8 mouse cellular contexts compared by ENCODE assay signal in genomic region chr13:22005605-22006333, GRCm38 (mm10). TPM values are rescaled to one million over a fixed set of nuclear protein-coding genes. Genes with fewer than 3 reads are reported as not detected.
DNase-seq lines count a peak whose midpoint lies in the region; ATAC-seq lines count a peak whose summit lies in the region.

No protein-coding gene starts in this region.

- peak; percentile 81 for ATAC-seq in embryonic facial prominence, embryonic 11.5 days (replicated peaks; ENCODE audit: insufficient number of reproducible peaks, low FRiP score, low TSS enrichment, low read depth)
- ATAC-seq in hindbrain, embryonic 14.5 days (ENCODE audit: low FRiP score): peak; percentile 79
- peak; percentile 80 for ATAC-seq in liver, embryonic 16.5 days (ENCODE audit: low read depth)
- peak; percentile 75 for ATAC-seq in neural tube, embryonic 11.5 days (ENCODE audit: insufficient read depth, low FRiP score, low TSS enrichment)

- H3K9ac ChIP-seq in embryonic facial prominence, embryonic 11.5 days (replicated peaks; ENCODE audit: low read length): peak overlapping the region; percentile 44
- H3K9ac ChIP-seq in hindbrain, embryonic 14.5 days: peak overlapping the region; percentile 42; the same call in 1 of the 2 replicates
- H3K9ac ChIP-seq in liver, embryonic 16.5 days (ENCODE audit: low read depth, low read length): peak overlapping the region; percentile 36; the same call in 1 of the 2 replicates
- H3K9ac ChIP-seq in neural tube, embryonic 11.5 days (ENCODE audit: low read length): 0 out of 2 replicates have a peak overlapping the region, but pooled peaks have one; percentile 23

- peaks cover 78% of the 10 kb centered on the region for H3K27me3 ChIP-seq in embryonic facial prominence, embryonic 11.5 days (ENCODE audit: control insufficient read depth, insufficient read depth, low read length)
- peaks cover 100% of the 10 kb centered on the region for H3K27me3 ChIP-seq in hindbrain, embryonic 14.5 days (ENCODE audit: control insufficient read depth, insufficient read depth, low read length)
- peaks cover 86% of the 10 kb centered on the region for H3K27me3 ChIP-seq in liver, embryonic 16.5 days (ENCODE audit: control insufficient read depth, insufficient read depth, low read depth, low read length)
- peaks cover 98% of the 10 kb centered on the region for H3K27me3 ChIP-seq in neural tube, embryonic 11.5 days (ENCODE audit: control insufficient read depth, insufficient read depth, low read length)

- peak; percentile 52 to 54 for DNase-seq in cerebellum, postnatal 25 days
- DNase-seq in cerebellum, adult 8-10 months: no peak
- DNase-seq in CD4-positive helper T cell, adult 2 months (ENCODE audit: low read depth, low spot score): peak; percentile 86
- peak; percentile 50 for DNase-seq in embryonic facial prominence, embryonic 11.5 days (ENCODE audit: low spot score)
- no peak for DNase-seq in hindbrain, embryonic 14.5 days (ENCODE audit: low spot score)
- peak; percentile 65 for DNase-seq in neural tube, embryonic 11.5 days (ENCODE audit: low spot score)
- no peak for DNase-seq in adipocyte (ENCODE audit: low spot score)

- H3K4me2 ChIP-seq in embryonic facial prominence, embryonic 11.5 days (ENCODE audit: low read depth, low read length): peak overlapping the region; percentile 91
- H3K4me2 ChIP-seq in hindbrain, embryonic 14.5 days (replicated peaks): peak overlapping the region; percentile 79
- peak overlapping the region; percentile 84 for H3K4me2 ChIP-seq in liver, embryonic 16.5 days (ENCODE audit: low read depth, low read length)
- H3K4me2 ChIP-seq in neural tube, embryonic 11.5 days (ENCODE audit: low read depth): peak overlapping the region; percentile 79

- no peaks in the 10 kb centered on the region for H3K9me3 ChIP-seq in embryonic facial prominence, embryonic 11.5 days (replicated peaks; ENCODE audit: control insufficient read depth, low read length)
- H3K9me3 ChIP-seq in hindbrain, embryonic 14.5 days (ENCODE audit: control insufficient read depth, low read length): no peaks in the 10 kb centered on the region
- H3K9me3 ChIP-seq in liver, embryonic 16.5 days (replicated peaks; ENCODE audit: control insufficient read depth, low read length): no peaks in the 10 kb centered on the region
- no peaks in the 10 kb centered on the region for H3K9me3 ChIP-seq in neural tube, embryonic 11.5 days (ENCODE audit: control insufficient read depth, low read length)

- WGBS in embryonic facial prominence, embryonic 11.5 days: under 1% methylated on average over 45 of the region's 45 CpGs
- under 1% methylated on average over 45 of the region's 45 CpGs for WGBS in hindbrain, embryonic 14.5 days
- under 1% methylated on average over 45 of the region's 45 CpGs for WGBS in liver, embryonic 16.5 days (ENCODE audit: insufficient replicate concordance)
- WGBS in neural tube, embryonic 11.5 days: under 1% methylated on average over 45 of the region's 45 CpGs

- H3K36me3 ChIP-seq in embryonic facial prominence, embryonic 11.5 days (replicated peaks; ENCODE audit: control insufficient read depth, insufficient read depth, low read depth, low read length): no peaks in the 10 kb centered on the region
- no peaks in the 10 kb centered on the region for H3K36me3 ChIP-seq in hindbrain, embryonic 14.5 days (replicated peaks; ENCODE audit: control insufficient read depth, insufficient read depth)
- H3K36me3 ChIP-seq in liver, embryonic 16.5 days (ENCODE audit: control insufficient read depth, insufficient read depth): no peaks in the 10 kb centered on the region
- H3K36me3 ChIP-seq in neural tube, embryonic 11.5 days (ENCODE audit: control insufficient read depth, insufficient read depth, low read length): no peaks in the 10 kb centered on the region

- no peak overlapping the region for H3K27ac ChIP-seq in embryonic facial prominence, embryonic 11.5 days (replicated peaks; ENCODE audit: low read depth, low read length)
- no peak overlapping the region for H3K27ac ChIP-seq in hindbrain, embryonic 14.5 days
- 0 out of 2 replicates have a peak overlapping the region, but pooled peaks have one; percentile 42 for H3K27ac ChIP-seq in liver, embryonic 16.5 days (ENCODE audit: low read length)
- H3K27ac ChIP-seq in neural tube, embryonic 11.5 days (ENCODE audit: low read depth, low read length): no peak overlapping the region

- H3K4me1 ChIP-seq in embryonic facial prominence, embryonic 11.5 days (ENCODE audit: control insufficient read depth, insufficient read depth, low read length): 0 out of 2 replicates have a peak, but pooled peaks cover 3% of the 10 kb centered on the region
- H3K4me1 ChIP-seq in hindbrain, embryonic 14.5 days (replicated peaks; ENCODE audit: control insufficient read depth, insufficient read depth, low read length): peaks cover 15% of the 10 kb centered on the region
- peaks cover 15% of the 10 kb centered on the region for H3K4me1 ChIP-seq in liver, embryonic 16.5 days (ENCODE audit: control insufficient read depth, low read depth, low read length)
- peaks cover 14% of the 10 kb centered on the region for H3K4me1 ChIP-seq in neural tube, embryonic 11.5 days (ENCODE audit: control insufficient read depth, insufficient read depth, low read length)

- peak overlapping the region; percentile 47 for H3K4me3 ChIP-seq in embryonic facial prominence, embryonic 11.5 days (ENCODE audit: low read depth, low read length)
- H3K4me3 ChIP-seq in hindbrain, embryonic 14.5 days (replicated peaks; ENCODE audit: low read length): peak overlapping the region; percentile 35
- peak overlapping the region; percentile 63 for H3K4me3 ChIP-seq in liver, embryonic 16.5 days (ENCODE audit: low read depth, low read length)
- peak overlapping the region; percentile 44 for H3K4me3 ChIP-seq in neural tube, embryonic 11.5 days (ENCODE audit: low read depth, low read length)

RNA-seq across cellular contexts. Expression of gene Prss16, which starts 3.8 kb away (rescaled TPM):
- polyA plus RNA-seq in embryonic facial prominence, embryonic 11.5 days (2014; fragmentation: Nextera tagmentation; extraction: Ambion mirVana): 0.25 and 0.50 TPM in 2 replicates
- not detected in 2 replicates for polyA plus RNA-seq in hindbrain, embryonic 14.5 days (2014; fragmentation: Nextera tagmentation; extraction: Ambion mirVana)
- 0.54 and 0.72 TPM in 2 replicates for polyA plus RNA-seq in liver, embryonic 16.5 days (2015; fragmentation: Nextera tagmentation; extraction: Ambion mirVana)
- 0.21 and 0.27 TPM in 2 replicates for polyA plus RNA-seq in neural tube, embryonic 11.5 days (2014; fragmentation: Nextera tagmentation; extraction: Ambion mirVana)

RNA-seq across cellular contexts. Expression of gene Pom121l2, which starts 24.8 kb away (rescaled TPM):
- polyA plus RNA-seq in embryonic facial prominence, embryonic 11.5 days (2014; fragmentation: Nextera tagmentation; extraction: Ambion mirVana): 0.24 TPM in 1 of 2 replicates, not detected in the other
- polyA plus RNA-seq in hindbrain, embryonic 14.5 days (2014; fragmentation: Nextera tagmentation; extraction: Ambion mirVana): not detected in 2 replicates
- polyA plus RNA-seq in liver, embryonic 16.5 days (2015; fragmentation: Nextera tagmentation; extraction: Ambion mirVana): not detected in 2 replicates
- 0.16 and 0.19 TPM in 2 replicates for polyA plus RNA-seq in neural tube, embryonic 11.5 days (2014; fragmentation: Nextera tagmentation; extraction: Ambion mirVana)

RNA-seq across cellular contexts. Expression of gene Hist1h2ah, which starts 29.6 kb away (rescaled TPM):
- polyA plus RNA-seq in embryonic facial prominence, embryonic 11.5 days (2014; fragmentation: Nextera tagmentation; extraction: Ambion mirVana): 4.2 and 20.5 TPM in 2 replicates
- polyA plus RNA-seq in hindbrain, embryonic 14.5 days (2014; fragmentation: Nextera tagmentation; extraction: Ambion mirVana): 8.0 TPM in 1 of 2 replicates, not detected in the other
- 13.7 and 18.8 TPM in 2 replicates for polyA plus RNA-seq in liver, embryonic 16.5 days (2015; fragmentation: Nextera tagmentation; extraction: Ambion mirVana)
- polyA plus RNA-seq in neural tube, embryonic 11.5 days (2014; fragmentation: Nextera tagmentation; extraction: Ambion mirVana): 6.6 and 16.2 TPM in 2 replicates

RNA-seq across cellular contexts. Expression of gene Hist1h2bk, which starts 29.9 kb away (rescaled TPM):
- polyA plus RNA-seq in embryonic facial prominence, embryonic 11.5 days (2014; fragmentation: Nextera tagmentation; extraction: Ambion mirVana): 15.9 and 24.3 TPM in 2 replicates
- polyA plus RNA-seq in hindbrain, embryonic 14.5 days (2014; fragmentation: Nextera tagmentation; extraction: Ambion mirVana): 1.5 and 1.6 TPM in 2 replicates
- 2.9 and 4.7 TPM in 2 replicates for polyA plus RNA-seq in liver, embryonic 16.5 days (2015; fragmentation: Nextera tagmentation; extraction: Ambion mirVana)
- 6.2 and 10.8 TPM in 2 replicates for polyA plus RNA-seq in neural tube, embryonic 11.5 days (2014; fragmentation: Nextera tagmentation; extraction: Ambion mirVana)

RNA-seq across cellular contexts. Expression of gene Hist1h4i, which starts 35.4 kb away (rescaled TPM):
- 31.9 and 34.5 TPM in 2 replicates for polyA plus RNA-seq in embryonic facial prominence, embryonic 11.5 days (2014; fragmentation: Nextera tagmentation; extraction: Ambion mirVana)
- polyA plus RNA-seq in hindbrain, embryonic 14.5 days (2014; fragmentation: Nextera tagmentation; extraction: Ambion mirVana): 6.0 and 6.2 TPM in 2 replicates
- 47.5 and 58.3 TPM in 2 replicates for polyA plus RNA-seq in liver, embryonic 16.5 days (2015; fragmentation: Nextera tagmentation; extraction: Ambion mirVana)
- 25.5 and 29.2 TPM in 2 replicates for polyA plus RNA-seq in neural tube, embryonic 11.5 days (2014; fragmentation: Nextera tagmentation; extraction: Ambion mirVana)

Comparison
In these comparisons a context has a peak if more than half of its experiments do, and no peak if none do; other contexts are left out.
1. DNase-seq: peak in cerebellum, postnatal 25 days (2 of 2), CD4-positive helper T cell, adult 2 months (single experiment), embryonic facial prominence, embryonic 11.5 days (single experiment) and neural tube, embryonic 11.5 days (single experiment); none in cerebellum, adult 8-10 months (single experiment), hindbrain, embryonic 14.5 days (single experiment) and adipocyte (single experiment).
2. Peak in every context shown above with its lines, with median percentiles within 50 percentile points of each other: ATAC-seq, H3K4me2 ChIP-seq, H3K4me3 ChIP-seq and H3K9ac ChIP-seq.